Mouse (Mus musculus) bone marrow, adult 2 months (tissue): ENCODE data around the gene Unc119.

Experiments
- CTCF ChIP-seq: fragments of 200-500 bp; IDR thresholded peaks from 2 replicates; pipeline ENCODE4 v1.5.1; 2011; ENCODE audit warnings: low read length, control low read depth; ENCODE audit not compliant: control insufficient read depth, insufficient read depth
- POLR2A ChIP-seq: fragments of 200-500 bp; IDR thresholded peaks from 2 replicates; pipeline ENCODE4 v1.6.1; 2011; ENCODE audit warnings: low read depth, mild to moderate bottlenecking, control low read depth, low read length, borderline replicate concordance; ENCODE audit not compliant: control insufficient read depth

- TF ChIP-seq CTCF (no peak), POLR2A (no peak)
Measured at GRCm38 (mm10) chr11:78363309-78364007, 20.2 kb downstream of the Unc119 start.
